Mouse (Mus musculus) C2C12 (cell line): ENCODE data around the gene Vcam1.

Experiments
- CEBPB ChIP-seq: IDR thresholded peaks from one replicate; pipeline ENCODE4 v1.6.1; 2011; ENCODE audit warnings: low read depth, mild to moderate bottlenecking, control low read depth, moderate library complexity
- CTCF ChIP-seq: IDR thresholded peaks from one replicate; pipeline ENCODE4 v1.5.1; 2011; ENCODE audit not compliant: control insufficient read depth, insufficient read depth, insufficient read length
- FOSL1 ChIP-seq: IDR thresholded peaks from one replicate; pipeline ENCODE4 v1.8.0; 2011; ENCODE audit warnings: mild to moderate bottlenecking, low read length; ENCODE audit not compliant: poor library complexity, insufficient read depth, severe bottlenecking
- MAX ChIP-seq: IDR thresholded peaks from one replicate; pipeline ENCODE4 v1.6.1; 2011; ENCODE audit warnings: mild to moderate bottlenecking, control low read depth
- MYOG ChIP-seq: IDR thresholded peaks from one replicate; pipeline ENCODE4 v1.6.1; 2011; ENCODE audit not compliant: control insufficient read depth, insufficient read length; ENCODE audit errors: extremely low read depth
- USF1 ChIP-seq: IDR thresholded peaks from one replicate; pipeline ENCODE4 v1.6.1; 2011; ENCODE audit warnings: low read depth, mild to moderate bottlenecking, control low read depth, moderate library complexity

DNA sequence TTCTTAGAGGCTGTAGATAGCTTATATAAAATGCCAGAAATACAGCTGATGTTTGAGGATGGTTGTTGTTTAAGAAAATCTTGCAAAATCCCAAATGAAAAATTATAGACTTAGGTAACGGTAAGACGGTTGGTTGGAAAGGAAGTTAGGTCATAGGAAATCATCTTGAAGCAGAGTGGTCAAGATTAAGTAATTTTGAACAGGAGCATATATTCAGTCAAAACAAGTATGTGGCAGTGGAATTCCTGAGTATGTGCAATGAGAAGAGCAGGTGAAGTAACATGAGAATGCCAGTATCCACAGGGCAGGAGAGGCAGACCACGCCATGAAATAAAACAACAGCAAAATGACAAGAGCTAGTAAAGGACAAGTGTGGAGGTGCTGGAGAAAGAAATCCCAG is 5.7 kb downstream of the Vcam1 start:
- TF ChIP-seq CTCF (no peak), USF1 (no peak), MYOG (no peak), MAX (no peak), CEBPB (no peak), FOSL1 (no peak)
